ENCODE assay signal across 17 mouse cellular contexts in the genomic region with DNA sequence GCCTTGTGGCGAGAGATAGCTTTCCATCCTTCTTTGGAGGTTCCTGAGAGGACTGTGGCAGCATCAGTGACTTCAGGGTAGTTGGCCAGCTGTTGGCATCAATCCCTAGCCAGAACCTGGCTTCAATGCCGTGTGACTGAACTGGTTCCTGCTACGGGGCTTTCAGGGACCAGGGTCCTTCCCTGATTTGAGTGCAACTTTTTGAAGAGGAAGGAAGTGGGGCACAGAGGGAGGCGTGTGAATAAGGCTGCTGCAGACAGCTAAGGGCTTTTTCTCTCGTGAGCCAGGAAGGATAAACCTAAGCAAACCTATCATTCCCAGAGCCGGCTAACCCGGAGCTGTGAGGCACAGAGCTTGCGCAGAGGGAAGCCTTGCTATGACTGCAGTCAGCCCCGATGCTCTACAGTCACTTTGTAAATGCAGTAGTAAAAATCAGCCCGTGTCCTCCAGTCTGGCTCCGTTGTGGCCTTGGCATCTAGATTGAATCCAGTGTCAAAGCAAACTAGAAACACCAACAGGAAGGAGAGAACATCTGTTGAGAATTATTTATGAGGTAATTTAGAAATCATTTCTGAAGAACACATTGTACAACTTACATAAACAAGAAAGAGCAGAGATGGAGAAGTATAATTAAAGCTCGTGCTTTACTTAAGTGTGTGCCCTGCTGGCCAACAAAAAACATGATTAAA. TPM values are rescaled to one million over a fixed set of nuclear protein-coding genes. Genes with fewer than 3 reads are reported as not detected.
DNase-seq lines count a peak whose midpoint lies in the region; ATAC-seq lines count a peak whose summit lies in the region.
"Had no signal": no experiment of that assay in that cellular context is flagged by ENCODE, and none has a peak within 500 bp of the region (broad histone marks: within the 10 kb centered on the region; RNA-seq: fewer than 3 reads in every experiment).

No protein-coding gene starts in this region.

- no peaks in the 10 kb centered on the region for H3K4me1 ChIP-seq in heart, embryonic 11.5 days (ENCODE audit: control insufficient read depth, insufficient read depth, low read length)
- H3K4me1 ChIP-seq in embryonic facial prominence, embryonic 11.5 days (ENCODE audit: control insufficient read depth, insufficient read depth, low read length) = no peaks in the 10 kb centered on the region

- no peak for ATAC-seq in heart, embryonic 11.5 days (replicated peaks; ENCODE audit: insufficient number of reproducible peaks, low FRiP score, low TSS enrichment)
- no peak for ATAC-seq in embryonic facial prominence, embryonic 11.5 days (replicated peaks; ENCODE audit: insufficient number of reproducible peaks, low FRiP score, low TSS enrichment, low read depth)
- ATAC-seq in megakaryocyte progenitor cell, adult 5-6 weeks (replicated peaks; ENCODE audit: poor library complexity) = peak; percentile 86
- ATAC-seq: forebrain, embryonic 13.5 days; inflammation-experienced regulatory T-cells, adult 6 months; Patski had no signal

- H3K9ac ChIP-seq in heart, embryonic 11.5 days (ENCODE audit: low read depth, low read length) = no peak overlapping the region
- peak overlapping the region; percentile 2; the same call in 1 of the 2 replicates for H3K9ac ChIP-seq in embryonic facial prominence, embryonic 11.5 days (replicated peaks; ENCODE audit: low read length)
- H3K9ac ChIP-seq: forebrain, embryonic 13.5 days had no signal

- H3K4me3 ChIP-seq in heart, embryonic 11.5 days (ENCODE audit: low read depth, low read length) = no peak overlapping the region
- H3K4me3 ChIP-seq in embryonic facial prominence, embryonic 11.5 days (ENCODE audit: low read depth, low read length) = no peak overlapping the region
- H3K4me3 ChIP-seq: forebrain, embryonic 13.5 days had no signal

- no peaks in the 10 kb centered on the region for H3K27me3 ChIP-seq in heart, embryonic 11.5 days (ENCODE audit: control insufficient read depth, insufficient read depth, low read length)
- no peaks in the 10 kb centered on the region for H3K27me3 ChIP-seq in embryonic facial prominence, embryonic 11.5 days (ENCODE audit: control insufficient read depth, insufficient read depth, low read length)
- H3K27me3 ChIP-seq: forebrain, embryonic 13.5 days had no signal

- DNase-seq in heart, postnatal 14 days = peak; percentile 34 to 40
- DNase-seq in embryonic facial prominence, embryonic 11.5 days (ENCODE audit: low spot score) = peak; percentile 57
- DNase-seq in gastrocnemius, postnatal 25 days = peak; percentile 39
- DNase-seq in right cerebral cortex, adult 18-20 months = no peak
- no peak for DNase-seq in kidney, postnatal 14 days
- DNase-seq: cerebellum, adult 18-20 months; kidney, postnatal 25 days; right cerebral cortex, postnatal 14 days; thymus, postnatal 4 days had no signal

- no peak overlapping the region for H3K27ac ChIP-seq in heart, embryonic 11.5 days (ENCODE audit: low read depth, low read length)
- H3K27ac ChIP-seq in embryonic facial prominence, embryonic 11.5 days (replicated peaks; ENCODE audit: low read depth, low read length) = no peak overlapping the region
- H3K27ac ChIP-seq: forebrain, embryonic 13.5 days had no signal

- no peaks in the 10 kb centered on the region for H3K9me3 ChIP-seq in heart, embryonic 11.5 days (replicated peaks; ENCODE audit: control insufficient read depth, low read length)
- no peaks in the 10 kb centered on the region for H3K9me3 ChIP-seq in embryonic facial prominence, embryonic 11.5 days (replicated peaks; ENCODE audit: control insufficient read depth, low read length)
- H3K9me3 ChIP-seq: forebrain, embryonic 13.5 days had no signal

- intact Hi-C loops in heart, postnatal 14 days (cut with DNase I) = loop anchor here (10.0 kb wide), 1 partner anchor 384 kb away; no protein-coding TSS in a partner anchor

- 52% methylated on average over 12 of the region's 12 CpGs for WGBS in heart, embryonic 11.5 days (ENCODE audit: insufficient replicate concordance)
- WGBS in embryonic facial prominence, embryonic 11.5 days = 45% methylated on average over 12 of the region's 12 CpGs

- no peak overlapping the region for H3K4me2 ChIP-seq in heart, embryonic 11.5 days
- no peak overlapping the region for H3K4me2 ChIP-seq in embryonic facial prominence, embryonic 11.5 days (ENCODE audit: low read depth, low read length)
- H3K4me2 ChIP-seq: forebrain, embryonic 13.5 days had no signal

- H3K36me3 ChIP-seq in heart, embryonic 11.5 days (ENCODE audit: control insufficient read depth, insufficient read depth, low read length) = no peaks in the 10 kb centered on the region
- no peaks in the 10 kb centered on the region for H3K36me3 ChIP-seq in embryonic facial prominence, embryonic 11.5 days (replicated peaks; ENCODE audit: control insufficient read depth, insufficient read depth, low read depth, low read length)

RNA-seq across cellular contexts. Expression of a gene that starts 19.7 kb away (rescaled TPM):
- total RNA-seq in heart, postnatal 14 days (2021) = not detected
- polyA plus RNA-seq in heart, embryonic 11.5 days (2014; fragmentation: Nextera tagmentation; extraction: Ambion mirVana) = 0.57 TPM in 1 of 2 replicates, not detected in the other
- polyA plus RNA-seq in embryonic facial prominence, embryonic 11.5 days (2014; fragmentation: Nextera tagmentation; extraction: Ambion mirVana) = 0.06 and 0.25 TPM in 2 replicates
- total RNA-seq in gastrocnemius, postnatal 25 days (2021) = not detected
- 0.15 and 0.81 TPM in 2 replicates for total RNA-seq in megakaryocyte progenitor cell, adult 5-6 weeks (2015)
- 0.37 TPM in 1 of 2 replicates, not detected in the other for total RNA-seq in megakaryocyte progenitor cell, adult 5-6 weeks (2017)
- total RNA-seq: gastrocnemius, postnatal 36 days; heart, postnatal 10 days had no signal
- polyA plus RNA-seq: liver, adult 2 months; Patski had no signal

Comparison
In these comparisons a context has a peak if more than half of its experiments do, and no peak if none do; other contexts are left out.
1. DNase-seq: peak in heart, postnatal 14 days (2 of 2), embryonic facial prominence, embryonic 11.5 days (single experiment) and gastrocnemius, postnatal 25 days (single experiment); none in right cerebral cortex, adult 18-20 months (single experiment) and kidney, postnatal 14 days (single experiment).